Mouse (Mus musculus): Measurements from ENCODE around the gene Rbfox1. TPM values are rescaled to one million over a fixed set of nuclear protein-coding genes. Genes with fewer than 3 reads are reported as not detected.

The Rbfox1 gene
- total and polyA plus RNA-seq, 3 experiments: 31.6 to 58.1 (median 52.9) TPM

DNA sequence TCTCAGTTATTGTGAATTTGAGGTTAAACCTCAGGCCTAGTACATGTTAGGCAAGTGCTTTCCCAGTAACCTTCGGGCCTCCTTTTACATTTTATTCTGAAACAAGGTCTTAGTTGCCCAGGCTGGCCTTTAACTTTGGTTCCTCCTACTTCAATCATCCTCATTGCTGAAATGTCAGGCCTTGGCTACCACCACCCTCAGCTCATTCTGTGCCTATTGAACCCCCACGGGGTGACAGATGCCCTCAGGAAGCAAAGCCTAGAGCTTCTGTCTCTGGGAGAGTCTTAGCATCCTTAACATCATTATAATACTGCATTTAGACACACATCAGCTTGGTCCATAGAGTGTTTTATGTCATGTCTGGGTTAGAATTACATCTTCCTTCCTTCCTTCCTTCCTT, 1162.3 kb downstream of the Rbfox1 start:
- Histone ChIP-seq H3K4me1 (ENCODE audit: control insufficient read depth, insufficient read depth, low read length) (peaks cover 3% of the 10 kb centered on the region), H3K36me3 (ENCODE audit: control insufficient read depth, insufficient read depth, low read length) (peaks cover 3% of the 10 kb centered on the region), H3K9ac (ENCODE audit: low read depth, low read length) (no peak overlapping the region), H3K27ac (no peak overlapping the region), H3K79me2 (replicated peaks; ENCODE audit: control insufficient read depth, insufficient read depth, low read length) (no peaks in the 10 kb centered on the region), H3K4me3 (no peak overlapping the region), H3K27me3 (ENCODE audit: control insufficient read depth, insufficient read depth, low read length) (no peaks in the 10 kb centered on the region)
- no peak for DNase-seq
- 78% methylated on average over 2 of the region's 2 CpGs for WGBS
- intact Hi-C loops (cut with DNase I): loop anchor here (5.0 kb wide), 2 partner anchors 80 to 230 kb away; no protein-coding TSS in a partner anchor
- TF ChIP-seq POLR2A (IDR thresholded peaks at IDR 0.05; ENCODE audit: insufficient read depth, low read depth, low read length) (no peak), EP300 (IDR thresholded peaks at IDR 0.05; ENCODE audit: insufficient read depth, low read depth, low read length) (no peak), CTCF (IDR thresholded peaks at IDR 0.05) (no peak)

GRCm38 (mm10) chr16:7049162-7049971, 1164.2 kb downstream of the Rbfox1 start:
- peak; percentile 22 to 35 for DNase-seq
- Histone ChIP-seq H3K36me3 (ENCODE audit: control insufficient read depth, insufficient read depth, low read length) (peaks cover 3% of the 10 kb centered on the region), H3K27me3 (ENCODE audit: control insufficient read depth, insufficient read depth, low read length) (no peaks in the 10 kb centered on the region), H3K4me1 (ENCODE audit: control insufficient read depth, insufficient read depth, low read length) (peaks cover 3% of the 10 kb centered on the region), H3K27ac (peak overlapping the region; percentile 13; the same call in 1 of the 2 replicates), H3K9ac (ENCODE audit: low read depth, low read length) (no peak overlapping the region), H3K79me2 (replicated peaks; ENCODE audit: control insufficient read depth, insufficient read depth, low read length) (no peaks in the 10 kb centered on the region), H3K4me3 (peak overlapping the region; percentile 27)
- intact Hi-C loops (cut with DNase I): loop anchor here (5.0 kb wide), 2 partner anchors 78 to 228 kb away; no protein-coding TSS in a partner anchor
- WGBS: 24% methylated on average over 18 of the region's 18 CpGs
- TF ChIP-seq EP300 (IDR thresholded peaks at IDR 0.05; ENCODE audit: insufficient read depth, low read depth, low read length) (no peak), CTCF (IDR thresholded peaks at IDR 0.05) (peak; percentile 97)

GRCm38 (mm10) chr16:7050945-7051344, 1165.8 kb downstream of the Rbfox1 start:
- WGBS: 87% methylated on average over 9 of the region's 9 CpGs
- peaks cover 3% of the 10 kb centered on the region for H3K36me3 ChIP-seq (ENCODE audit: control insufficient read depth, insufficient read depth, low read length)
- H3K27ac ChIP-seq: no peak overlapping the region
- no peak overlapping the region for H3K9ac ChIP-seq (ENCODE audit: low read depth, low read length)
- no peak for DNase-seq
- peaks cover 3% of the 10 kb centered on the region for H3K4me1 ChIP-seq (ENCODE audit: control insufficient read depth, insufficient read depth, low read length)
- H3K27me3 ChIP-seq (ENCODE audit: control insufficient read depth, insufficient read depth, low read length): no peaks in the 10 kb centered on the region
- H3K4me3 ChIP-seq: no peak overlapping the region
- no peaks in the 10 kb centered on the region for H3K79me2 ChIP-seq (replicated peaks; ENCODE audit: control insufficient read depth, insufficient read depth, low read length)
- no peak for TF ChIP-seq CTCF (IDR thresholded peaks at IDR 0.05)
- no peak for TF ChIP-seq EP300 (IDR thresholded peaks at IDR 0.05; ENCODE audit: insufficient read depth, low read depth, low read length)
- TF ChIP-seq POLR2A (IDR thresholded peaks at IDR 0.05; ENCODE audit: insufficient read depth, low read depth, low read length): no peak
- intact Hi-C loops (cut with DNase I): no loop called here

DNA sequence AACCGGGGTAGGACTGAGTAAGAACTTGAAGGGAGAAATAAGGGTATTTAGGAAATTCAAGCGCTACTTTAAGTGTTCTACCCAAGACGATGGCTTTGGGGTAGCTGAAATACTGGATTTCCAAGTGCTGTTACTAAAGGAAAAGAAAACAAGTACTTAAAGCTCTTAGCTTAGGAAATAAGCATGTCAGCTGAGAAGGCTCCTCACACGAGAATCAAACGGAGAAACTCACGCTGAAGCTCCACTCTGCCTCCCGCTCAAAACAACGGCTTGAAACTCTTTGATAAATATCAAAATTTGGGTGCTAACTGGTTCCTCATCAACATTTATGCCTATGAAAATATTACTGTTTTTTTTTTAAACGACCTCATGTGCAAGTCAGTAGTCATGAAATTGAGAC, 1166.8 kb downstream of the Rbfox1 start:
- DNase-seq: no peak
- no peak overlapping the region for H3K4me3 ChIP-seq
- intact Hi-C loops (cut with DNase I): no loop called here
- H3K79me2 ChIP-seq (replicated peaks; ENCODE audit: control insufficient read depth, insufficient read depth, low read length): no peaks in the 10 kb centered on the region
- H3K4me1 ChIP-seq (ENCODE audit: control insufficient read depth, insufficient read depth, low read length): peaks cover 3% of the 10 kb centered on the region
- no peaks in the 10 kb centered on the region for H3K27me3 ChIP-seq (ENCODE audit: control insufficient read depth, insufficient read depth, low read length)
- no peak overlapping the region for H3K27ac ChIP-seq
- WGBS: 75% methylated on average over 9 of the region's 9 CpGs
- H3K36me3 ChIP-seq (ENCODE audit: control insufficient read depth, insufficient read depth, low read length): peaks cover 3% of the 10 kb centered on the region
- TF ChIP-seq EP300 (IDR thresholded peaks at IDR 0.05; ENCODE audit: insufficient read depth, low read depth, low read length) (no peak), POLR2A (IDR thresholded peaks at IDR 0.05; ENCODE audit: insufficient read depth, low read depth, low read length) (no peak), CTCF (IDR thresholded peaks at IDR 0.05) (no peak)
- H3K9ac ChIP-seq (ENCODE audit: low read depth, low read length): no peak overlapping the region

DNA sequence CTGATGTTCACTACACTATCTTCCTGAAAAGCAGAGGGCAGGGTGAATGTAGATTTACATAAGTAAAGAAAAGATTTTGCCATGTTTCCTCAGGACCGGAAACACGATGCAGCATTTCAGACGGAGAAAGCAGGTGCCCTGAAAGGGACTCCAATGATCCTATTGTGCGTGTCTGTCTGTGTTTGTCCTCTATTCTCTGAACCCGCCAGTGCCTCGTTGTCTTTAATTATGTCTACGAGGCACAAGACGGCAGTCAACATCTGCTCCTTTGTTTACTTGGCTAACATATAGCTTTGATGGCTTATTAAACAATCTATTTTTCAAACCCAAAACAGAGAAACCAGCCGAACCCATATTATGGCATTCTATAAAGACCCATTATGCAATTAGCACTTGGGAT, 1167.3 kb downstream of the Rbfox1 start:
- H3K4me1 ChIP-seq (ENCODE audit: control insufficient read depth, insufficient read depth, low read length): peaks cover 3% of the 10 kb centered on the region
- no peaks in the 10 kb centered on the region for H3K27me3 ChIP-seq (ENCODE audit: control insufficient read depth, insufficient read depth, low read length)
- TF ChIP-seq EP300 (IDR thresholded peaks at IDR 0.05; ENCODE audit: insufficient read depth, low read depth, low read length) (no peak), POLR2A (IDR thresholded peaks at IDR 0.05; ENCODE audit: insufficient read depth, low read depth, low read length) (no peak), CTCF (IDR thresholded peaks at IDR 0.05) (no peak)
- H3K79me2 ChIP-seq (replicated peaks; ENCODE audit: control insufficient read depth, insufficient read depth, low read length): no peaks in the 10 kb centered on the region
- intact Hi-C loops (cut with DNase I): no loop called here
- no peak overlapping the region for H3K9ac ChIP-seq (ENCODE audit: low read depth, low read length)
- no peak for DNase-seq
- no peak overlapping the region for H3K4me3 ChIP-seq
- H3K27ac ChIP-seq: no peak overlapping the region
- peaks cover 3% of the 10 kb centered on the region for H3K36me3 ChIP-seq (ENCODE audit: control insufficient read depth, insufficient read depth, low read length)
- 77% methylated on average over 9 of the region's 9 CpGs for WGBS

DNA sequence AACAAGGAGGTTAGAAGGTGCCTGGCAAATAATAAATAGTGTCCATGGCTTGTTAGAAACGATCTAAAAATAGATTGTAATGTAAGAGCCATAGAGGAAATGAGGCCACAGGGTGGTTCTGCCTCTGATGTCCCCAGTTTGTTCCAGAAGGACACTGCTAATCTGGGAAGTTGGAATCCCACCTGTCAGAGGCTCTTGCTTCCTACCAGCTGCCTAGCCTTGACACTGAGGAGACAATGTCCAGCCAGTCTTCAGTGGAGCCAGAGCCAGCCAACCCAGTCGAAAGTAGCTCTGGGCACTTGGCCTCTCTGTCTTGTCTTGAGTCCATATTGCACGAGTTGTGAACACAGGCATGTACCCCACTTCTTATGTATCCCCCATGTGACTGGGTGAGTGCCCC, 1172.6 kb downstream of the Rbfox1 start:
- H3K79me2 ChIP-seq (replicated peaks; ENCODE audit: control insufficient read depth, insufficient read depth, low read length): no peaks in the 10 kb centered on the region
- H3K9ac ChIP-seq (ENCODE audit: low read depth, low read length): no peak overlapping the region
- H3K4me1 ChIP-seq (ENCODE audit: control insufficient read depth, insufficient read depth, low read length): peaks cover 4% of the 10 kb centered on the region
- peaks cover 3% of the 10 kb centered on the region; the same call in 1 of the 2 replicates for H3K36me3 ChIP-seq (ENCODE audit: control insufficient read depth, insufficient read depth, low read length)
- intact Hi-C loops (cut with DNase I): loop anchor here (5.0 kb wide), 1 partner anchor 40 kb away; no protein-coding TSS in a partner anchor
- 37% methylated on average over 3 of the region's 3 CpGs for WGBS
- H3K4me3 ChIP-seq: no peak overlapping the region
- H3K27ac ChIP-seq: peak overlapping the region; percentile 70
- peak in 1 of 2 experiments; percentile 49 for DNase-seq
- TF ChIP-seq EP300 (IDR thresholded peaks at IDR 0.05; ENCODE audit: insufficient read depth, low read depth, low read length) (peak; percentile 76; the same call in 1 of the 2 replicates), POLR2A (IDR thresholded peaks at IDR 0.05; ENCODE audit: insufficient read depth, low read depth, low read length) (no peak)
- H3K27me3 ChIP-seq (ENCODE audit: control insufficient read depth, insufficient read depth, low read length): no peaks in the 10 kb centered on the region
